Comparison of ENCODE assay signal across 24 mouse cellular contexts in the genomic region with DNA sequence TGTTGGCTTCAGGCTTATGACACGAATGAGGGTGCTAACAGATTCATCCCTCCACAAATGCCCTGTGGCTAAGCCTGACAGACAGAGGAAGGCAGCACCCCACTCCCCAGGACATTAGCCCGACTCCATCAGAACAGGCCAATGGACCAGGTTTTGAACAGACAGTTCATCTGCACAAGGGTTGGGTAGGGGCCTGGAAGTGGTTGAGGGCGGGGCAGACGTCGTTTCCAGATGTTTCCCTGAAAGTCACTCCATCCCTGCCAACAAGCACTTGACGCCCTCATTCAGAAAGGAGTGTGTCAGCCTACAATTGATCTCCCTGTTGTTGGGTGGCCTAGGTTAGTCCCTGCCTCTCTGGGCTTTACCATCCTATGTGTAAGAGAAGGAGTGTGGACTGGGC. TPM values are rescaled to one million over a fixed set of nuclear protein-coding genes. Genes with fewer than 3 reads are reported as not detected.
"Had no signal": no experiment of that assay in that cellular context is flagged by ENCODE, and none has a peak within 500 bp of the region (broad histone marks: within the 10 kb centered on the region; RNA-seq: fewer than 3 reads in every experiment).

No protein-coding gene starts in this region.

- H3K9me3 ChIP-seq: heart, embryonic 10.5 days; heart, embryonic 12.5 days; hindbrain, embryonic 13.5 days; hindbrain, embryonic 15.5 days; kidney, embryonic 15.5 days; limb, embryonic 12.5 days; limb, embryonic 15.5 days; liver, embryonic 12.5 days had no signal

- ATAC-seq: hindbrain, postnatal 0 days; intestine, embryonic 16.5 days had no signal

- H3K9ac ChIP-seq: heart, embryonic 12.5 days; hindbrain, embryonic 13.5 days; hindbrain, embryonic 15.5 days; kidney, embryonic 15.5 days; limb, embryonic 15.5 days; liver, embryonic 12.5 days; liver, embryonic 14.5 days had no signal

- H3K27ac ChIP-seq: hindbrain, embryonic 13.5 days; hindbrain, embryonic 15.5 days; hindbrain, postnatal 0 days; layer of hippocampus, adult 2 months; liver, embryonic 12.5 days; liver, embryonic 14.5 days had no signal

- H3K4me3 ChIP-seq: heart, embryonic 10.5 days; heart, embryonic 12.5 days; hindbrain, embryonic 13.5 days; hindbrain, embryonic 15.5 days; kidney, embryonic 15.5 days; layer of hippocampus, adult 2 months; limb, embryonic 12.5 days; limb, embryonic 15.5 days; liver, embryonic 12.5 days had no signal

- H3K4me2 ChIP-seq: heart, embryonic 12.5 days; hindbrain, embryonic 13.5 days; hindbrain, embryonic 15.5 days; kidney, embryonic 15.5 days; limb, embryonic 12.5 days; limb, embryonic 15.5 days; liver, embryonic 12.5 days had no signal

- DNase-seq: gastrocnemius, postnatal 14 days; gastrocnemius, postnatal 36 days; heart, postnatal 10 days; kidney, adult 11 months; kidney, adult 2 months; kidney, adult 9 months; kidney, postnatal 14 days; kidney, postnatal 4 days; left cerebral cortex, postnatal 4 days had no signal

- H3K36me3 ChIP-seq: heart, embryonic 10.5 days; heart, embryonic 12.5 days; hindbrain, embryonic 15.5 days; limb, embryonic 15.5 days; liver, embryonic 12.5 days had no signal

- H3K27me3 ChIP-seq: hindbrain, embryonic 13.5 days; hindbrain, embryonic 15.5 days had no signal

RNA-seq across cellular contexts. Expression of a gene that starts 17.6 kb away (rescaled TPM):
- total RNA-seq: hematopoietic stem cell, adult 5-6 weeks had no signal

RNA-seq across cellular contexts. Expression of a gene that starts 55.5 kb away (rescaled TPM):
- total RNA-seq: hematopoietic stem cell, adult 5-6 weeks; liver, adult 2 months had no signal
- polyA plus RNA-seq: liver, embryonic 16.5 days had no signal
